Mouse (Mus musculus) embryonic facial prominence, embryonic 12.5 days (tissue): ENCODE measurements around the gene Traf3. TPM values are rescaled to one million over a fixed set of nuclear protein-coding genes. Genes with fewer than 3 reads are reported as not detected.

Experiments used
- ATAC-seq: fragments of 200-750 bp; cut with Nextera tagmentation; 2 replicates; pipeline ENCODE4 v1.8.0; 2017; ENCODE audit not compliant: insufficient number of reproducible peaks, insufficient read depth, low FRiP score, low TSS enrichment
- H3K27ac ChIP-seq: fragments of 300-500 bp; sonication (generic); 2 replicates; pipeline ENCODE4 v1.5.1; 2016; ENCODE audit warnings: mild to moderate bottlenecking
- H3K27me3 ChIP-seq: fragments of 300-500 bp; sonication (generic); 2 replicates; pipeline ENCODE4 v1.6.1; 2016; ENCODE audit warnings: mild to moderate bottlenecking, moderate library complexity
- H3K36me3 ChIP-seq: fragments of 300-500 bp; sonication (generic); 2 replicates; pipeline ENCODE4 v1.6.1; 2016; ENCODE audit warnings: mild to moderate bottlenecking
- H3K4me1 ChIP-seq: fragments of 300-500 bp; sonication (generic); 2 replicates; pipeline ENCODE4 v1.6.1; 2016
- H3K4me2 ChIP-seq: fragments of 300-500 bp; sonication (generic); replicated peaks from 2 replicates; pipeline ENCODE4 v1.6.1; 2016; ENCODE audit warnings: mild to moderate bottlenecking, moderate library complexity
- H3K4me3 ChIP-seq: fragments of 300-500 bp; sonication (generic); 2 replicates; pipeline ENCODE4 v1.5.1; 2016; ENCODE audit warnings: mild to moderate bottlenecking
- H3K9ac ChIP-seq: fragments of 300-500 bp; sonication (generic); 2 replicates; pipeline ENCODE4 v1.6.1; 2016; ENCODE audit warnings: mild to moderate bottlenecking, moderate library complexity
- H3K9me3 ChIP-seq: fragments of 300-500 bp; sonication (generic); 2 replicates; pipeline ENCODE4 v1.6.1; 2016; ENCODE audit warnings: mild to moderate bottlenecking, moderate library complexity
- WGBS: fragments of 180-500 bp; shearing (Covaris S2); methylation state at CpG from one replicate; pipeline ENCODE4 v1.1.7; 2016; 5-methylcytosine and 5-hydroxymethylcytosine counted together
- polyA plus RNA-seq: library from polyadenylated mRNA; unstranded; fragments of >200 nt; fragmentation: Nextera tagmentation; extraction: Ambion mirVana; gene quantifications from 2 replicates; pipeline ENCODE4 v1.2.1, GENCODE M21; 2016

The Traf3 gene
- polyA plus RNA-seq, 1 experiment from 2014 or later: 15.8 TPM

- H3K9ac ChIP-seq: no peak overlapping the region
- ATAC-seq: no peak
- peaks cover 27% of the 10 kb centered on the region for H3K36me3 ChIP-seq
- no peak overlapping the region for H3K27ac ChIP-seq
- H3K4me2 ChIP-seq: no peak overlapping the region
- H3K4me1 ChIP-seq: no peaks in the 10 kb centered on the region
- no peak overlapping the region for H3K4me3 ChIP-seq
- H3K9me3 ChIP-seq: no peaks in the 10 kb centered on the region
- WGBS: 96% methylated on average over 6 of the region's 6 CpGs
- no peaks in the 10 kb centered on the region for H3K27me3 ChIP-seq
Observed at GRCm38 (mm10) chr12:111218867-111219266, 52.7 kb downstream of the Traf3 start.

DNA sequence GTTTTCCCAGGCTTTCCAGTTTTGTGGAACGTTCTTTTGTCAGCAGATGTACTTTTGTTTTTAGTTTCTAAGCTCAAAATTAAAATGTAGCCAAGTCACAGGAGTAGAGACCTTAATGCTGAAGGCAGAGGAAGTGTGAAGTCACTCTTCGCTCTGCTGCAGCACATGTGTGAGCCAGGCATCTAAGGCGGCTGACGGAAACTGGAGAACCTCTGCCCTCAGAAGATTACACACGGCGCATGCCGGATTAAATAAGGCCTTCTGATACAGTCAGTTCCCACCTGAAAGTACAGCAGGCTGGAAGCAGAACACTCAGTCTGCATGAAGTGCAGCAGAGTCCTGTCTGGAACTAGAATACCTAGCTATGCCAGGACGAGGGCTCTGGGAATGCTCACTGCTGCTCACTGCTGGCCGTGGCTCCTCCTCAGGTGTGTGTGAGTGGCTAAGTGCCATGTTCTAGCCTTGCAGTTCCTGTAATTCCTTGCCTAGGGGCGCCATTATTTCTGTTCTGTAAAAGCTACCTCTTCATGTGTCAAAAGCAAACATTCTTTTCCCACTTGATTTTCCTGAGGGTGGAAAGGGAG lies 59.1 kb downstream of the Traf3 start:
- Histone ChIP-seq H3K27me3 (no peaks in the 10 kb centered on the region), H3K9me3 (no peaks in the 10 kb centered on the region), H3K4me1 (0 out of 2 replicates have a peak, but pooled peaks cover 9% of the 10 kb centered on the region), H3K4me2 (no peak overlapping the region), H3K4me3 (no peak overlapping the region), H3K27ac (peak overlapping the region; percentile 37; the same call in 1 of the 2 replicates), H3K36me3 (peaks cover 31% of the 10 kb centered on the region), H3K9ac (no peak overlapping the region)
- no peak for ATAC-seq
- WGBS: 67% methylated on average over 10 of the region's 10 CpGs

DNA sequence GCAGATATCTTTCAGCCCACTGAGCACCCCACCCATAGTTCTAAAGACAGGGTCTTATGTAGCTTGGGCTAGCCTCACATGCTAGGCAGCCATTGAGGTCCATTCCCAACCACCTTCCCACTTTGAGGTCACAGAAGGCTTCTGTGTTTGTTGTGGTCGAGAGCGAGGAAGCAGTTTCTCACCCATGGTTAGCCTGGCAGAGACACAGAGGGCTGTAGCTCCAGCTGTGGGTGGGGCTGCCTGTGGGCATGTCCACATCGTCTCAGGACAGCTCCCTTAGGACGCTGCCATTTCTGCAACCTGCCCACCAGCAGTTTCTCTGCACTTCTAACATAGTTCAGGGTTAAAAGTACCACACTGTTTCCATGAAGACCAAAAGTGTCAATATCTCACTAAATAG lies 61.2 kb downstream of the Traf3 start:
- H3K27me3 ChIP-seq: no peaks in the 10 kb centered on the region
- H3K4me3 ChIP-seq: no peak overlapping the region
- H3K4me2 ChIP-seq: no peak overlapping the region
- ATAC-seq: no peak
- peaks cover 10% of the 10 kb centered on the region for H3K36me3 ChIP-seq
- H3K9ac ChIP-seq: no peak overlapping the region
- H3K4me1 ChIP-seq: 0 out of 2 replicates have a peak, but pooled peaks cover 9% of the 10 kb centered on the region
- H3K27ac ChIP-seq: no peak overlapping the region
- 73% methylated on average over 4 of the region's 4 CpGs for WGBS
- H3K9me3 ChIP-seq: no peaks in the 10 kb centered on the region

DNA sequence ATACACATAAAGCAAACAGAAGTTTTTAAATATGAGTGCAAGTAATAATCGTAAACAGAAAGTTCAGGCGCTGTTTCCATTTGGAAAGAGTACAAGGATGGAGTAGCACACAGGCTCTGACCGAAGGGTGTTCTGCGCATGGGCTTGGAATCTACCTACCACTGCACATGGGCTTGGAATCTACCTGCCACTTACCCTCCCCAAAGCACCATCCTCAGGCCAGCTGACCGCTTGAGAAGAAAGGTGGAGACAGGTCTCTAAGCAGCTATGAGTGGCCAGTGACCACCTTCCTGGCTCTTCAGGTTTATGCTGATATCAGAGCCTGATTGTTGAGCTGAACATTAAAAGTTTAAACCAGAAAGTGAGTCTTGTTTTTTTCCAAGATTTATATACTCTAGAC lies 62.3 kb downstream of the Traf3 start:
- 91% methylated on average over 5 of the region's 5 CpGs for WGBS
- Histone ChIP-seq H3K36me3 (peaks cover 4% of the 10 kb centered on the region; the same call in 1 of the 2 replicates), H3K4me2 (no peak overlapping the region), H3K27ac (no peak overlapping the region), H3K9ac (no peak overlapping the region), H3K4me1 (0 out of 2 replicates have a peak, but pooled peaks cover 9% of the 10 kb centered on the region), H3K9me3 (no peaks in the 10 kb centered on the region), H3K4me3 (no peak overlapping the region), H3K27me3 (no peaks in the 10 kb centered on the region)
- no peak for ATAC-seq

DNA sequence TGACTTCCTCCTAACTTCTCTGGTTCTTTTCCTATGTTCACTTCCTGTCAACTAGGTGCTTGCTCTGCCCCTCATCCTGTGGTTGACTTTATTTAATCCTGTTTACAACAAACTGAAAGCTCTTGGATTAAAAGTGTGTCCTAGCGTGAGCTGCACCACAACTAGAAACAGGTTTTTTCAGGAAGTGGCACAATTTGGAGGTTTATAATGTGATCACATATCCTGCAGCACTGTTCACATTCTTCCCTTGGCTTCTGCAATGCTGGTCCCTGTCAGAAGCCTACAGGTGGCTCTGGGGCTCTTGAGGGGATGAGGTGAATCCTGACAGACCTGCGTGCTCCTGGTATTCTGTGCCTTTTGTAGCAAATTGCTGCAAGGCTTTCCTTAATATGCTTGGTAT lies 64.6 kb downstream of the Traf3 start:
- Histone ChIP-seq H3K9me3 (no peaks in the 10 kb centered on the region), H3K9ac (no peak overlapping the region), H3K27ac (no peak overlapping the region), H3K4me2 (no peak overlapping the region), H3K27me3 (no peaks in the 10 kb centered on the region), H3K36me3 (peaks cover 4% of the 10 kb centered on the region; the same call in 1 of the 2 replicates), H3K4me1 (no peaks in the 10 kb centered on the region), H3K4me3 (no peak overlapping the region)
- no peak for ATAC-seq
- WGBS: 87% methylated on average over 2 of the region's 2 CpGs

GRCm38 (mm10) chr12:111233798-111234197 lies 67.6 kb downstream of the Traf3 start:
- WGBS: 92% methylated on average over 4 of the region's 4 CpGs
- no peak overlapping the region for H3K4me3 ChIP-seq
- no peak overlapping the region for H3K9ac ChIP-seq
- H3K9me3 ChIP-seq: no peaks in the 10 kb centered on the region
- no peak for ATAC-seq
- no peak overlapping the region for H3K4me2 ChIP-seq
- no peak overlapping the region for H3K27ac ChIP-seq
- H3K36me3 ChIP-seq: 0 out of 2 replicates have a peak, but pooled peaks cover 10% of the 10 kb centered on the region
- no peaks in the 10 kb centered on the region for H3K4me1 ChIP-seq
- H3K27me3 ChIP-seq: no peaks in the 10 kb centered on the region

- Histone ChIP-seq H3K4me1 (no peaks in the 10 kb centered on the region), H3K9me3 (no peaks in the 10 kb centered on the region), H3K4me3 (no peak overlapping the region), H3K36me3 (0 out of 2 replicates have a peak, but pooled peaks cover 10% of the 10 kb centered on the region), H3K9ac (no peak overlapping the region), H3K4me2 (no peak overlapping the region), H3K27ac (no peak overlapping the region), H3K27me3 (no peaks in the 10 kb centered on the region)
- ATAC-seq: no peak
- 79% methylated on average over 9 of the region's 9 CpGs for WGBS
Observed at GRCm38 (mm10) chr12:111234383-111234782, 68.2 kb downstream of the Traf3 start.

DNA sequence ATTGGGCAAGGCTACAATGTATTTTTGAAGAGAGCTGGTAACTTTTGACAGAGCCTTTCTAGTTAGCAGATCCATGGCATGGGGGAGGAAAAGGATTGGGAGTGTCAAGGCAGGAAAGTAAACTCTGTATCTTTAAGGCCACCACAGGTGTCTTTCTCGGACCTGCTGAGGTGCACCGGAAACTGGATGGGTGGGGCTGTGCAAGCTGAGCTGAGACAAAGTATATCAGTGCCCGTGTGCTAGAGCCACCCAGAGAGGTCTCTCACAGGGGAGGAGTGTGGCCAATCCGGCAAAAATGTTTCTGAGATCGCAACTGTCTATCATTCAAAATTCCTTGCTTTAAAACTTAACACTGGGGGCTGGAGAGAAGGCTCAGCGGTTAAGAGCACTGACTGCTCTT lies 69.5 kb downstream of the Traf3 start:
- H3K36me3 ChIP-seq: 0 out of 2 replicates have a peak, but pooled peaks cover 10% of the 10 kb centered on the region
- no peaks in the 10 kb centered on the region for H3K4me1 ChIP-seq
- H3K27ac ChIP-seq: no peak overlapping the region
- H3K9me3 ChIP-seq: no peaks in the 10 kb centered on the region
- no peak overlapping the region for H3K4me3 ChIP-seq
- no peak for ATAC-seq
- H3K4me2 ChIP-seq: no peak overlapping the region
- 82% methylated on average over 6 of the region's 6 CpGs for WGBS
- no peak overlapping the region for H3K9ac ChIP-seq
- H3K27me3 ChIP-seq: no peaks in the 10 kb centered on the region

- Histone ChIP-seq H3K27me3 (no peaks in the 10 kb centered on the region), H3K9ac (no peak overlapping the region), H3K4me3 (no peak overlapping the region), H3K4me1 (no peaks in the 10 kb centered on the region), H3K27ac (peak overlapping the region; percentile 65), H3K4me2 (no peak overlapping the region), H3K36me3 (peaks cover 18% of the 10 kb centered on the region; the same call in 1 of the 2 replicates), H3K9me3 (no peaks in the 10 kb centered on the region)
- 95% methylated on average over 16 of the region's 16 CpGs for WGBS
- no peak for ATAC-seq
Observed at GRCm38 (mm10) chr12:111237611-111238188, 71.5 kb downstream of the Traf3 start.

- Histone ChIP-seq H3K4me2 (no peak overlapping the region), H3K9me3 (no peaks in the 10 kb centered on the region), H3K9ac (no peak overlapping the region), H3K27me3 (no peaks in the 10 kb centered on the region), H3K4me1 (no peaks in the 10 kb centered on the region), H3K36me3 (peaks cover 24% of the 10 kb centered on the region), H3K27ac (peak overlapping the region; percentile 65), H3K4me3 (no peak overlapping the region)
- ATAC-seq: no peak
- 82% methylated on average over 5 of the region's 5 CpGs for WGBS
Observed at GRCm38 (mm10) chr12:111238345-111238744, 72.2 kb downstream of the Traf3 start.

- peak overlapping the region; percentile 65 for H3K27ac ChIP-seq
- peaks cover 29% of the 10 kb centered on the region for H3K36me3 ChIP-seq
- WGBS: 39% methylated on average over 4 of the region's 4 CpGs
- no peak overlapping the region for H3K4me3 ChIP-seq
- H3K4me2 ChIP-seq: no peak overlapping the region
- no peaks in the 10 kb centered on the region for H3K4me1 ChIP-seq
- no peak overlapping the region for H3K9ac ChIP-seq
- no peaks in the 10 kb centered on the region for H3K9me3 ChIP-seq
- no peaks in the 10 kb centered on the region for H3K27me3 ChIP-seq
- peak; percentile 71; the same call in 1 of the 2 replicates for ATAC-seq
Observed at GRCm38 (mm10) chr12:111238778-111239177, 72.6 kb downstream of the Traf3 start.

DNA sequence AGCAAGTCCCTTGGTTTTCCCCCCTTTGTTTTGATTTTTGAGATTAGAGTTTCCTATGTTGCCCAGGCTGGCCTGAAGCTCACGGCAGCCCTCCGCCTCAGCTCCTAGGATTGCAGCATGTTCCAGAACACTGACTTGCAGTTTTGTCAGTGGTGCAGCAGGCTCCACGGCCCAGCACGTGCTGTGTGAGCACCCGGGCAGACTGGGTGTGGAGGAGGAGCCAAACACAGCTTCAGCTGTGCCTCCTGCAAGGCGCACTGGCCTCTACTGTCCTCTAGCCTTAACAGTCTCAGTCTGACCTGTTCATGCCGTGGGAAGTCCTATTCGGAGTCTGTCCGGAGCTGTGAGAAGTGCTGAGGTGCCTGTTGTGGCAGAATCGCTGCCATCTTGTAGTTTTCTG lies 73.8 kb downstream of the Traf3 start:
- Histone ChIP-seq H3K36me3 (peaks cover 34% of the 10 kb centered on the region), H3K27ac (no peak overlapping the region), H3K4me1 (no peaks in the 10 kb centered on the region), H3K4me2 (no peak overlapping the region), H3K27me3 (no peaks in the 10 kb centered on the region), H3K9me3 (no peaks in the 10 kb centered on the region), H3K4me3 (no peak overlapping the region), H3K9ac (no peak overlapping the region)
- 87% methylated on average over 10 of the region's 10 CpGs for WGBS
- no peak for ATAC-seq
